Mouse (Mus musculus) heart, embryonic 10.5 days (tissue): ENCODE results near the gene Lrch1. TPM values are rescaled to one million over a fixed set of nuclear protein-coding genes. Genes with fewer than 3 reads are reported as not detected.

Experiments
- DNase-seq: peaks from one replicate; pipeline ENCODE4 v3.0.0-alpha.2; 2017; ENCODE audit warnings: low spot score
- H3K27ac ChIP-seq: fragments of 300-500 bp; sonication (generic); 2 replicates; pipeline ENCODE4 v1.5.1; 2016; ENCODE audit warnings: mild to moderate bottlenecking
- H3K27me3 ChIP-seq: fragments of 300-500 bp; sonication (generic); 2 replicates; pipeline ENCODE4 v1.6.1; 2016; ENCODE audit warnings: mild to moderate bottlenecking; ENCODE audit not compliant: poor library complexity, insufficient read depth, severe bottlenecking
- H3K36me3 ChIP-seq: fragments of 300-500 bp; sonication (generic); 2 replicates; pipeline ENCODE4 v1.6.1; 2016; ENCODE audit warnings: mild to moderate bottlenecking, moderate library complexity
- H3K4me1 ChIP-seq: fragments of 300-500 bp; sonication (generic); 2 replicates; pipeline ENCODE4 v1.6.1; 2016; ENCODE audit warnings: mild to moderate bottlenecking
- H3K4me3 ChIP-seq: fragments of 300-500 bp; sonication (generic); 2 replicates; pipeline ENCODE4 v1.5.1; 2016; ENCODE audit warnings: mild to moderate bottlenecking, moderate library complexity
- H3K9me3 ChIP-seq: fragments of 300-500 bp; sonication (generic); 2 replicates; pipeline ENCODE4 v1.6.1; 2016; ENCODE audit warnings: mild to moderate bottlenecking, moderate library complexity
- WGBS: fragments of 180-500 bp; shearing (Covaris S2); methylation state at CpG from one replicate; pipeline ENCODE4 v1.1.7; 2016; 5-methylcytosine and 5-hydroxymethylcytosine counted together
- polyA plus RNA-seq: library from polyadenylated mRNA; unstranded; fragments of >200 nt; fragmentation: Nextera tagmentation; extraction: Ambion mirVana; gene quantifications from 2 replicates; pipeline ENCODE4 v1.2.1, GENCODE M21; 2016

Lrch1 gene
- polyA plus RNA-seq, 1 experiment from 2014 or later = 10.1 TPM

DNA sequence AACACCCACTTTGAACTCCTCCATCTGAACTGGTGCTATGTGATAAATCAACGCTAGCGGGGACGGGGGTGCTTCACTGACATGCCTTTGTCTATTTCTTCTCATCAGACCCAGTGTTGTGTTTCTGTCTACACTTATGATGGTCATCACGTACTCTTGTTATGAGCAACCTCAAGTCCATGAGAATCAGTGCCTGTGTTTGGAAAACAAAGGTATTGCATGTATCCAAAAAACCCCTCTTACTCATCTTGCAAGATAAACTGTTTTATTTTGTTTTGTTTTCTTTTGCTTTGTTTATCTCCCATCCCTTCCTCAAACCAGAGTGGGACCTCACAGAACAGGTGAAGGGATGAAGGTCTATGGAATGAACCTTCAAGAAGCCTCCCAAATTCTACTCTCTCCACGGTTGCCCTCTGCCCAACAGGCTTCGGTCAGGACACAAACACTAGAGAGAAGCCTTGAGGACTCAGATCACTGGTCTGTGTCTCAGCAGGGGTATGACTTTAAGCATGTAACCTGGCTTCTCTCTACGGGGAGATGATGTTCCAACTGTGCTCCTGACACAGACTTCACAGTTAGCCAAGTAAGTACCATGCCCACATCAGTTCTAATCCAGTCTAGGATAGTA lies 3.4 kb downstream of the Lrch1 start:
- Histone ChIP-seq H3K9me3 (no peaks in the 10 kb centered on the region), H3K27ac (no peak overlapping the region), H3K36me3 (0 out of 2 replicates have a peak, but pooled peaks cover 5% of the 10 kb centered on the region), H3K27me3 (no peaks in the 10 kb centered on the region), H3K4me3 (no peak overlapping the region), H3K4me1 (peaks cover 39% of the 10 kb centered on the region)
- no peak for DNase-seq
- WGBS = 89% methylated on average over 7 of the region's 7 CpGs

DNA sequence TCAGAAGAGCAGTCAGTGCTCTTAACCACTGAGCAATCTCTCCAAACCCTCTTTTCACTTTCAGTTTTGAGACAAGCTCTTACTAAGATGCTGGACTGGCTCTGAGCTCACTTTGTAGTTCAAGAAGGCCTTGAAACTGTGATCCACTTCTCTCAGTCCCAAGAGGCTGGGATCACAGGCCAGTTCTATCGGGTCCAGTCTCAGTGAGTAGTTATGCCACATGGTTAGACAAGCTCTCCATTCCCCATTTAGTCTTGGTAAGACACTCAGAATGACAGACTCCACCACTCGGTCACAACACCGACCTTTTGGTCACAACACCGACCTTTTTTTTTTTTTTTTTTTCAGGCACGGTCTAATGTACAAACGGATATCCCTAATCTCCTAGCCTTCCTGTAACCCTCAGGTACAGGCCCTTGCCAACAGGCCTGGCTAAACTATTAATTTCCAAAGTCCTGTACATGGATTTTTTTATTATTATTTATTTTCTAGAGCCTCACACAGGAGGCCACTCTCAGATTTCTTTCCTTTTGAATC lies 4.0 kb downstream of the Lrch1 start:
- Histone ChIP-seq H3K27me3 (no peaks in the 10 kb centered on the region), H3K4me1 (peaks cover 38% of the 10 kb centered on the region), H3K9me3 (no peaks in the 10 kb centered on the region), H3K27ac (no peak overlapping the region), H3K36me3 (0 out of 2 replicates have a peak, but pooled peaks cover 5% of the 10 kb centered on the region), H3K4me3 (no peak overlapping the region)
- DNase-seq = no peak
- WGBS = 79% methylated on average over 6 of the region's 6 CpGs

DNA sequence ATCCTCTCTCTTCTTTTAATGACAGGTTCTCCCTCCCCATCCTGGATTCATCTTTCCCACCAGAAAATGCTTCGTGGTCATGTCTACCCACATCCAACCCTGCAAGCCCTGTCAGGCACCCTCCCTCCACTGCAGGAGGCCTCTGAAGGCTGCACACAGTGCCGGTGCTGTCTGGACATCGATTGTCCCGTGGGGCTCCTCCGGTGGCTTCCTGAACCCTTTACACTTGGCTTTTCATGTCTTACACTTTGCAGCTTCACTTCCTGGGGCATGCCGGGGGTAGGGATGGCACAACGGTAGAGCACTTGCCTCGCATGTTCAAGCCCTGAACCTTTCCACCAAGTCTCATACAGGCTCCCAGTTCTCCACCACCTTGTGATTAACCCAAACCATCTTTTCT lies 4.7 kb downstream of the Lrch1 start:
- WGBS = 56% methylated on average over 8 of the region's 8 CpGs
- Histone ChIP-seq H3K27ac (no peak overlapping the region), H3K27me3 (no peaks in the 10 kb centered on the region), H3K4me1 (peaks cover 33% of the 10 kb centered on the region), H3K4me3 (no peak overlapping the region), H3K36me3 (0 out of 2 replicates have a peak, but pooled peaks cover 5% of the 10 kb centered on the region), H3K9me3 (no peaks in the 10 kb centered on the region)
- DNase-seq = no peak

DNA sequence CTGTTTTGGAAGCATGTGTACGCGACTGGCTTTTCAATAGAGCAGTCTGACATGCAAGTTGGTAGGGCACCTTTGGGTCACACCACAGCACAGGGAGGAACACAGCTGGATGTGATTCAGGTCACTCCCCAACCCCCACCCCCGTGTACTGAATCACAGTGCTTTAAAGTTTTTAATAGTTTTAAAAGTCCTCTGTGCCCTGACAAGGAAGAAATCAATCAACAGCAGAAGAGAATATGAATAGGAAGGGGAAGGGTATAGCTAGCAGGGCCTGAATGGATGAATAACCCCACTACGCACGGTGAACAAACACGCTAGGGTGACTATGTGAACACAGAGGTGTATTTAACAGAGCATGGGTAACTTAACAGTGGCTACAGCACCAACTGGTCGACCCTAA lies 6.1 kb downstream of the Lrch1 start:
- H3K4me3 ChIP-seq = no peak overlapping the region
- no peak overlapping the region for H3K27ac ChIP-seq
- peaks cover 35% of the 10 kb centered on the region for H3K4me1 ChIP-seq
- H3K27me3 ChIP-seq = no peaks in the 10 kb centered on the region
- no peaks in the 10 kb centered on the region for H3K9me3 ChIP-seq
- 90% methylated on average over 7 of the region's 7 CpGs for WGBS
- 0 out of 2 replicates have a peak, but pooled peaks cover 5% of the 10 kb centered on the region for H3K36me3 ChIP-seq
- no peak for DNase-seq

DNA sequence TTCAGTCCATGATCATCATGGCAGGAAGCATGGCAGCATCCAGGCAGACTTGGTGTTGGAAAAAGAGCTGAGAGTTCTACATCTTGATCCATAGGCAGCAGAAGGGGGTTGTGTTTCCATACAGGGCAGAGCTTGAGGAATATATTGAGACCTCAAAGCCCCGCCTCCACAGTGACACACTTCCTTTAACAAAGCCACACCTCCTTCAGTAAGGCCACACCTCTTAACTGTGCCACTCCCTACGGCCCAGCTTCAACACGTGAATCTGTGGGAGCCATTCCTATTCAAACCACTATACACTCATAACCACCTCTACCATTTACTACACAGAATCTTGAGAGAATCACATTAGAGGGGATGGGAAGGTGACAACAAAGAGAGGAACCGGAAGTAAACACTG lies 6.9 kb downstream of the Lrch1 start:
- H3K4me1 ChIP-seq = peaks cover 27% of the 10 kb centered on the region

DNA sequence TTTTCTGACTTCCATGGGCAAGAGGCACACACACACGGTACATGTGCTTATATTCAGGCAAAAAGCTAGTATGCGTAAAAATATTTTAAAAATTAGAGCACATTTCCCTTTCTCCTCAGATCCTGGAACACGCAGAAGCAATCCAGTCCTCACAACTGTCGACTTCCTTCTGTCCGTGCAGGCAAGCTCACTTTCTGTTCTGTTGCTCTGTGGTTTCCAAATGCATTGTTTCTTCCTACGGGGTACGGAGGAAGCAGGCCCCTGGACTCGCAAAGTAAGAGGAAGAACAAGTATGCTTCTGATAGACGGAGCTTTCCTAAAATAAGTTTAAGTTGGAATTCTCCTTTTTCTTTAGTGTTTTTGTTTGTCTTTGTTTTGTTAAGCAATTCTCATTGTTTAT lies 8.3 kb downstream of the Lrch1 start:
- Histone ChIP-seq H3K4me1 (peaks cover 14% of the 10 kb centered on the region), H3K4me3 (no peak overlapping the region), H3K9me3 (no peaks in the 10 kb centered on the region), H3K36me3 (0 out of 2 replicates have a peak, but pooled peaks cover 5% of the 10 kb centered on the region), H3K27me3 (no peaks in the 10 kb centered on the region), H3K27ac (no peak overlapping the region)
- WGBS = 72% methylated on average over 9 of the region's 9 CpGs
- no peak for DNase-seq

More for the DNA sequence above, 6.9 kb downstream of the Lrch1 start:
- DNase-seq = no peak
- no peaks in the 10 kb centered on the region for H3K9me3 ChIP-seq
- WGBS = 88% methylated on average over 4 of the region's 4 CpGs
- no peak overlapping the region for H3K4me3 ChIP-seq
- no peak overlapping the region for H3K27ac ChIP-seq
- no peaks in the 10 kb centered on the region for H3K27me3 ChIP-seq
- H3K36me3 ChIP-seq = 0 out of 2 replicates have a peak, but pooled peaks cover 5% of the 10 kb centered on the region

DNA sequence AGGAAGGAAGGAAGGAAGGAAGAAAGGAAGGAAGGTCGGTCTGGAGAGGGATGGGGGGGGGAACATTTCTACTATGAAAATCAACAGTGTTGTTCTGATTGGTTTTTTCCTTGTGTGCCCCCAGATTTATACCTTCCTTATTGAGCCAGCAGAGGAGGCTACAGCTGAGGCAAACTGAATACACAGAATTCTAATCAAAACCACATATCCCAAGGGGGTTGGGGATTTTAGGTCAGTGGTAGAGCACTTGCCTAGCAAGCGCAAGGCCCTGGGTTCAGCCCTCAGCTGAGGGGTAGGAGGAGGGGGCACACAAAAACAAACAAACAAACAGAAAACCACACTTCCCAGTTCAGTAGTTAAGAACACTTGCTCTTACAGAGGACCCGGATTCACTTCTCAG lies 8.8 kb downstream of the Lrch1 start:
- WGBS = 77% methylated on average over 3 of the region's 3 CpGs
- peaks cover 13% of the 10 kb centered on the region for H3K4me1 ChIP-seq
- no peak overlapping the region for H3K4me3 ChIP-seq
- no peaks in the 10 kb centered on the region for H3K27me3 ChIP-seq
- H3K9me3 ChIP-seq = no peaks in the 10 kb centered on the region
- 0 out of 2 replicates have a peak, but pooled peaks cover 5% of the 10 kb centered on the region for H3K36me3 ChIP-seq
- DNase-seq = no peak
- H3K27ac ChIP-seq = no peak overlapping the region

DNA sequence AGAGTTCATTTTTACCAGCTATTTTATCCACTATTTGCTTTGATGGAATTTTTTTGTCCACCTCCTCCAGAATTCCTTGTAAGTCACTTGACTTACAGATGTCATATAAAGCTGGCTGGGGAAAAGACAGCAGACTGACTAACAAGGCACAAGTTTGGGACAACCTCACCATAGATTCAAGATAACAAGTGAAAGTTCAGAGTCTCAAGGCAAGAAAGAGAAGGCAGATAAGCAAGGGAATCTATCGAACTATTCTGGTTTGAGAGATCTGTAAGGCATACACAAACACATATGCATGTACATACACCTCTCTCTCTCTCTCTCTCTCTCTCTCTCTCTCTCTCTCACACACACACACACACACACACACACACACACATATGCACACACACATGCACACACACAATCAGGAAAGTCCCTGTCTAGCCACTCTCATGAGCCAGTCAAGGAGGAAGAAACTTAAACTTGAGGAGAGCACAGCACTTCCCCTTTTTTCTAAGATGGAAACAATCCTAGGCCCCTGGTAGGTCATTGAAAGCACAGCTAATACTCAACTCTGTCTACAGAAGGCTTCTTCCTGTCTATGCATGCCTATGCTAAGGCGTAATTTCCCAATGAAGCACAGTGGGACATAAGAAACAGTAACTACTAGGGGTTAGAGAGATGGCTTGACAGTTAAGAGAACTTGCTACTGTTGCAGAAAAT lies 11.0 kb downstream of the Lrch1 start:
- WGBS = 79% methylated on average over 2 of the region's 2 CpGs
- no peak for DNase-seq
- Histone ChIP-seq H3K4me1 (peaks cover 3% of the 10 kb centered on the region; the same call in 1 of the 2 replicates), H3K4me3 (no peak overlapping the region), H3K36me3 (0 out of 2 replicates have a peak, but pooled peaks cover 5% of the 10 kb centered on the region), H3K9me3 (no peaks in the 10 kb centered on the region), H3K27me3 (no peaks in the 10 kb centered on the region), H3K27ac (no peak overlapping the region)

DNA sequence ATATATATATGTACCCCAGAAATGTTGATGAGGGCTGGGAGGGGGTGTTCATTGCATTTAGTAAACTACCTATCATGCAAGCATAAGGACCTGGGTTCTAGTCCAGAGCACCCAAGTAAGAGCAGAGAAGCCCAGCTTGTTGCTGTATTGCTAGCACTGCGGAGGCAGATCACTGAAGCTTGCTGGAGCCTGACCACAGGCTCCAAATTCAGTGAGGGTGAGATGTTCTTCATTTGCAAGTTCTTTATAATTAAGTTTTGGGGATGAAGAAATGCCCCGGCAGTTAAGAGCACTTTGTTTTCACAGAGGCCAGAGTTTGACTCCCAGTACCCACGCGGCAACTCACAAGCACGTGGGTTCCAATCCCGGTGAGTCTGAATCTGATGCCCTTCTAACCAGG lies 12.6 kb downstream of the Lrch1 start:
- WGBS = 95% methylated on average over 6 of the region's 6 CpGs
- Histone ChIP-seq H3K27me3 (no peaks in the 10 kb centered on the region), H3K4me3 (no peak overlapping the region), H3K36me3 (no peaks in the 10 kb centered on the region), H3K27ac (no peak overlapping the region), H3K4me1 (peaks cover 3% of the 10 kb centered on the region; the same call in 1 of the 2 replicates), H3K9me3 (no peaks in the 10 kb centered on the region)
- DNase-seq = no peak

DNA sequence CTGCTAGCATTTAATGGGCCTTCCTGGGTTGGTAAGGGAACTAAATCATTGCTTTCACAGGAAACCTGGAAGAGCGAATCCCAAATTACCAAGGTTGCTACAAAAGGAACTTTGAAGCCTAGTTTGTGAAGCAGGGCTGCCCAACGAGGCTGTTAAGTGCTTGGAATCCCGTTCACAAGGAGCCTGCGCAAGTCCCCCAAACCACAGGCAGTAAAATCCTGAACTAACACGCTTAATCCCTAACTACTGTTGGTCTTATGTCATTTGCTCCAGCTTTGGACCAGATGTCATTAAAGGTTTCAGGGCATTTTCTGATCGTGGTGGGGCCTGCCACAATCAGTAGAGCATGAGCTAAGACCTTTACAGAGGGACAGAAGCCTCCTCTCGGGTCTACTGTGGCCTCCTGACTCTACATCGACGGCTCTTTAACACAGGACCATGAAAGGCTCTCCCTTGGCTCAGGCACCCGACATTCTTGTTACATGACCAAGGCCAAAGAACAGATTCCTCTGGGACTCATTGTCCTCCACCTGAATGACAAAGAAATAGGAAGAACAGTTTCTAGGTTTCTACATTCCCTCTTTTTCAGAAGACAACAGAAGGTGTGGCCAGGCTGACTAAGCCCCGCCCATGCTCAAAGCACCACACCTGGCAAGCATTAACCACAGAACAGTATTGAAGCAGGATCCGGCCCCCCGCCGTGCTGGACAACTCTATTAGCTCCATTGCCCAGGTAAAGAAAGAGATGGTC lies 13.5 kb downstream of the Lrch1 start:
- Histone ChIP-seq H3K4me1 (peaks cover 3% of the 10 kb centered on the region; the same call in 1 of the 2 replicates), H3K4me3 (no peak overlapping the region), H3K27me3 (no peaks in the 10 kb centered on the region), H3K27ac (no peak overlapping the region), H3K36me3 (no peaks in the 10 kb centered on the region), H3K9me3 (no peaks in the 10 kb centered on the region)
- WGBS = 82% methylated on average over 14 of the region's 14 CpGs
- no peak for DNase-seq

DNA sequence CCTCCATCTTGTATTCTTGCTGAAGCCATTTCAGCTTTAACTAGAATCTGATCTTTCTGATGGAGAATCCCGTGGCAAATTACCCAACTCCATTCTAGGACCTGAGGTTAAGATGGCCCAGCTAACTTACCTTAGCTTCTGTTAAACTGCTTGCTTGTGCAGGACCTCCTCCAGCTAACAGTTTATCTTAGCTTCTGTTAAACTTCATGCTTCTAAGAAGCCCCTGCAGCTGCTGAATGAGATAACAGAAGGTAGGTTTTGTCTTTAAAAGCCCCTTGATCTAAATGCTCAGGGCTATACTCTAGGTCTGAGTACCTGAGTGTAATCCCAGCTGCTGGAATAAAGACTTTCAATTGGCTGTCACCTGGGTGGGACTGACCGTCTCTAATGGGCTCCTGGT lies 17.9 kb downstream of the Lrch1 start:
- WGBS = 76% methylated on average over 2 of the region's 2 CpGs
- Histone ChIP-seq H3K4me1 (peaks cover 28% of the 10 kb centered on the region), H3K9me3 (0 out of 2 replicates have a peak, but pooled peaks cover 2% of the 10 kb centered on the region), H3K4me3 (no peak overlapping the region), H3K27me3 (no peaks in the 10 kb centered on the region), H3K27ac (no peak overlapping the region), H3K36me3 (peaks cover 3% of the 10 kb centered on the region; the same call in 1 of the 2 replicates)
- no peak for DNase-seq

DNA sequence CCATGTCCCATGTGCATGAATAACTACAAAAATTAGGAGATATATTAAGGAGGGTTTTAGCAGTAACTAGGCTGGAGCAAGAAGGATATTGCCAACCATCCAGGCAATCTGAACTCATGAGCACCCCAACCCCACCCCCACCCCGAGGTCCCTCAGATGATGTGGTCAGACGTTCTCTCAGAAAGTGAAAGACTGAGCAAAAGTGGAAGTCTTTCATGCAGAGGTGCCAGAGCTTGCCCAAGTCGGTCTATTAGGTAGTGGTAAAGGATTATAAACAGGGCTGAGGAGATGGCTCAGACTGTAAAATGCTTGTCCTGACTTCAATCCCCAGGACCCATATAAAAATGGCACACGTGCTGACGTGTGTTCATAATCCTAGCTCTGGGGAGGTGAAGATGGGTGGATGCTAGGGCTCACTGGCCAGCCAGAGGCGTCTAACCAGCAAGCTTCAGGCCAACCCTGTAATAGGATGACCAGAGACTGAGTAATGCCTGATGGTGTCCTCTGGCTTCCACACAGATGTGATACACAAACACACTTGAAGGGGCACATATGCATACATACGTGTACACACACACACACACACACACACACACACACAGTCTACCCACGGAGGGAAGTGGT lies 18.8 kb downstream of the Lrch1 start:
- no peak overlapping the region for H3K4me3 ChIP-seq
- H3K36me3 ChIP-seq = peaks cover 4% of the 10 kb centered on the region; the same call in 1 of the 2 replicates
- H3K27me3 ChIP-seq = no peaks in the 10 kb centered on the region
- DNase-seq = no peak
- H3K9me3 ChIP-seq = 0 out of 2 replicates have a peak, but pooled peaks cover 2% of the 10 kb centered on the region
- no peak overlapping the region for H3K27ac ChIP-seq
- peaks cover 32% of the 10 kb centered on the region for H3K4me1 ChIP-seq
- WGBS = 90% methylated on average over 8 of the region's 8 CpGs
